Mouse (Mus musculus) forebrain, embryonic 11.5 days (tissue): ENCODE results near the gene Coq9. TPM values are rescaled to one million over a fixed set of nuclear protein-coding genes. Genes with fewer than 3 reads are reported as not detected.

ENCODE experiments used
- ATAC-seq: fragments of 200-750 bp; cut with Nextera tagmentation; replicated peaks from 2 replicates; pipeline ENCODE4 v1.8.0; 2017; ENCODE audit warnings: moderate TSS enrichment; ENCODE audit not compliant: low FRiP score
- DNase-seq: peaks from one replicate; pipeline ENCODE4 v3.0.0-alpha.2; 2017; ENCODE audit warnings: low spot score
- H3K27ac ChIP-seq: fragments of 300-500 bp; sonication (generic); 2 replicates; pipeline ENCODE4 v1.5.1; 2014; ENCODE audit warnings: low read depth, low read length
- H3K27me3 ChIP-seq: fragments of 300-500 bp; sonication (generic); 2 replicates; pipeline ENCODE4 v1.6.1; 2014; ENCODE audit warnings: mild to moderate bottlenecking, low read length, mixed read lengths; ENCODE audit not compliant: control insufficient read depth, insufficient read depth
- H3K36me3 ChIP-seq: fragments of 300-500 bp; sonication (generic); 2 replicates; pipeline ENCODE4 v1.6.1; 2014; ENCODE audit warnings: mild to moderate bottlenecking, low read length, moderate library complexity, mixed read lengths; ENCODE audit not compliant: control insufficient read depth, insufficient read depth
- H3K4me1 ChIP-seq: fragments of 300-500 bp; sonication (generic); replicated peaks from 2 replicates; pipeline ENCODE4 v1.6.1; 2014; ENCODE audit warnings: low read length, mixed read lengths; ENCODE audit not compliant: control insufficient read depth, insufficient read depth
- H3K4me2 ChIP-seq: fragments of 300-500 bp; sonication (generic); 2 replicates; pipeline ENCODE4 v1.6.1; 2014; ENCODE audit warnings: low read depth, mild to moderate bottlenecking, low read length, moderate library complexity, mixed read lengths; ENCODE audit not compliant: severe bottlenecking
- H3K4me3 ChIP-seq: fragments of 300-500 bp; sonication (generic); 2 replicates; pipeline ENCODE4 v1.5.1; 2014; ENCODE audit warnings: low read depth, low read length
- H3K9ac ChIP-seq: fragments of 300-500 bp; sonication (generic); 2 replicates; pipeline ENCODE4 v1.6.1; 2014; ENCODE audit warnings: low read length
- H3K9me3 ChIP-seq: fragments of 300-500 bp; sonication (generic); 2 replicates; pipeline ENCODE4 v1.6.1; 2016; ENCODE audit warnings: low read length, mixed read lengths; ENCODE audit not compliant: control insufficient read depth
- WGBS: fragments of 180-500 bp; shearing (Covaris S2); extraction: QIAGEN DNeasy Blood & Tissue Kit; methylation state at CpG from one replicate; pipeline ENCODE4 v1.1.7; 2014; 5-methylcytosine and 5-hydroxymethylcytosine counted together
- polyA plus RNA-seq: library from polyadenylated mRNA; unstranded; fragments of >200 nt; fragmentation: Nextera tagmentation; extraction: Ambion mirVana; gene quantifications from 2 replicates; pipeline ENCODE4 v1.2.1, GENCODE M21; 2014

Gene Coq9
- polyA plus RNA-seq, 1 experiment from 2014 or later = 53.7 TPM

DNA sequence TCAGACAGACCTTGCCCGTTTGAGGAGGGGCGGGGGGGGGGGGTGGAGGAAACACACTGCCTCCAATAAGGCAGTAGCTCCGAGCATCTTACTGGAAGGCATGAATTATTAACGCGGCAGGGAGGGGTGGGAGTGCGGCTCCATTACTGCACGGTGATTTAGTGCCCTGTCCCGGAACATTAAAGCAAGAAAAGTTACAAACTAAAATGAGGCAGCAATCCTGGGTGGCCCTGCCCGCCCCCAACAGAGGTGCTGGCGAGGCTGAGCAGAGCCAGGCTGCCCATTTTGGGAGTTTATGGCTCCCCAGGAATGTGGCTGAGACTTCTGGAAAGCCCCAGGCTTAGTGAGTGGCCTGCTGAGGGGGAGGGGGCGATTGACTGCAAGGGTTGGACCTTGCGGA is 65.6 kb downstream of the Coq9 start:
- DNase-seq = no peak
- Histone ChIP-seq H3K9me3 (no peaks in the 10 kb centered on the region), H3K4me3 (no peak overlapping the region), H3K27me3 (no peaks in the 10 kb centered on the region), H3K27ac (no peak overlapping the region), H3K36me3 (no peaks in the 10 kb centered on the region), H3K9ac (no peak overlapping the region), H3K4me2 (no peak overlapping the region), H3K4me1 (peaks cover 5% of the 10 kb centered on the region; the same call in 1 of the 2 replicates)
- no peak for ATAC-seq
- 85% methylated on average over 12 of the region's 12 CpGs for WGBS

Other genes starting within 250 kb of the Coq9 start
- 53.4 and 55.2 TPM in 2 replicates for gene Rspry1, start 236.4 kb upstream of the Coq9 start, polyA plus RNA-seq
- gene Fam192a, start 236.3 kb upstream of the Coq9 start, polyA plus RNA-seq = 102 and 108 TPM in 2 replicates
- gene Arl2bp, start 171.7 kb upstream of the Coq9 start, polyA plus RNA-seq = 82.3 and 89.1 TPM in 2 replicates
- gene Pllp, start 142.0 kb upstream of the Coq9 start, polyA plus RNA-seq = 0.60 and 0.96 TPM in 2 replicates
- gene Ccl22, start 92.7 kb upstream of the Coq9 start, polyA plus RNA-seq = not detected in 2 replicates
- 8.8 and 9.4 TPM in 2 replicates for gene Cx3cl1, start 66.3 kb upstream of the Coq9 start, polyA plus RNA-seq
- gene Ccl17, start 27.9 kb upstream of the Coq9 start, polyA plus RNA-seq = not detected in 2 replicates
- 144 and 152 TPM in 2 replicates for gene Ciapin1, start within 50 bp of the Coq9 start, polyA plus RNA-seq
- gene Polr2c, start 19.1 kb downstream of the Coq9 start, polyA plus RNA-seq = 156 and 173 TPM in 2 replicates
- 19.1 and 19.9 TPM in 2 replicates for gene Dok4, start 38.0 kb downstream of the Coq9 start, polyA plus RNA-seq
- gene Ccdc102a, start 79.8 kb downstream of the Coq9 start, polyA plus RNA-seq = 18.8 and 19.5 TPM in 2 replicates
- 0.12 and 0.20 TPM in 2 replicates for gene Adgrg5, start 85.4 kb downstream of the Coq9 start, polyA plus RNA-seq
- gene Adgrg1, start 136.4 kb downstream of the Coq9 start, polyA plus RNA-seq = 177 and 184 TPM in 2 replicates
- gene Adgrg3, start 179.4 kb downstream of the Coq9 start, polyA plus RNA-seq = 2.9 and 3.2 TPM in 2 replicates
- 0.12 TPM in 1 of 2 replicates, not detected in the other for gene Drc7, start 216.8 kb downstream of the Coq9 start, polyA plus RNA-seq
- 37.3 and 37.5 TPM in 2 replicates for gene Katnb1, start 242.9 kb downstream of the Coq9 start, polyA plus RNA-seq